Mouse (Mus musculus) brain, adult 10 weeks (tissue): ENCODE data around the gene Nt5c. TPM values are rescaled to one million over a fixed set of nuclear protein-coding genes. Genes with fewer than 3 reads are reported as not detected.

Experiments used
- polyA plus RNA-seq: library from polyadenylated mRNA; stranded (reverse); fragments of 350-450 nt; fragmentation: Illumina TruSeq; extraction: RNeasy Lipid Tissue Mini Kit (QIAGEN cat#74804); gene quantifications from one replicate; pipeline ENCODE4 v1.2.3, GENCODE M21; 2015; ENCODE audit warnings: low read depth, low replicate concordance

Nt5c gene
- 93.6 TPM for polyA plus RNA-seq

GRCm38 (mm10) chr11:115491356-115492083, at the start of gene Nt5c:
TSS of gene Nt5c (minus strand) at chr11:115491862.

GRCm38 (mm10) chr11:115536038-115536681, 44.5 kb upstream of the Nt5c start, which contains the start of gene Sumo2:
TSS of gene Sumo2 (minus strand) at chr11:115536276.

GRCm38 (mm10) chr11:115514238-115514663, 22.6 kb upstream of the Nt5c start, which contains the start of gene Jpt1:
TSS of gene Jpt1 (minus strand) at chr11:115514387.

GRCm38 (mm10) chr11:115475025-115475757, 16.5 kb downstream of the Nt5c start, which contains the start of gene Armc7:
TSS of gene Armc7 (plus strand) at chr11:115475667.

GRCm38 (mm10) chr11:115462243-115462891, 29.3 kb downstream of the Nt5c start, which contains the start of gene Slc16a5:
TSS of gene Slc16a5 (plus strand) at chr11:115462474.

Other genes with a start within 250 kb of the Nt5c start
- 23.0 TPM for gene Grin2c, start 224.6 kb downstream of the Nt5c start, polyA plus RNA-seq
- gene Fdxr, start 214.8 kb downstream of the Nt5c start, polyA plus RNA-seq: 20.1 TPM
- gene Fads6, start 194.2 kb downstream of the Nt5c start, polyA plus RNA-seq: 19.8 TPM
- 0.85 TPM for gene Otop2, start 184.7 kb downstream of the Nt5c start, polyA plus RNA-seq
- gene Ush1g, start 169.8 kb downstream of the Nt5c start, polyA plus RNA-seq: 0.39 TPM
- not detected for gene Otop3, start 157.1 kb downstream of the Nt5c start, polyA plus RNA-seq
- 75.8 TPM for gene Hid1, start 124.1 kb downstream of the Nt5c start, polyA plus RNA-seq
- gene Cdr2l, start 109.9 kb downstream of the Nt5c start, polyA plus RNA-seq: 13.6 TPM
- 127 TPM for gene Mrpl58, start 88.1 kb downstream of the Nt5c start, polyA plus RNA-seq
- 1,061 TPM for gene Atp5h, start 71.9 kb downstream of the Nt5c start, polyA plus RNA-seq
- 73.5 TPM for gene Kctd2, start 71.7 kb downstream of the Nt5c start, polyA plus RNA-seq
- gene Trim80, start 51.3 kb downstream of the Nt5c start, polyA plus RNA-seq: not detected
- not detected for gene Slc16a5, start 29.4 kb downstream of the Nt5c start, polyA plus RNA-seq
- 9.9 TPM for gene Armc7, start 16.2 kb downstream of the Nt5c start, polyA plus RNA-seq
- 108 TPM for gene Jpt1, start 22.5 kb upstream of the Nt5c start, polyA plus RNA-seq
- 430 TPM for gene Sumo2, start 44.4 kb upstream of the Nt5c start, polyA plus RNA-seq
- gene Nup85, start 72.6 kb upstream of the Nt5c start, polyA plus RNA-seq: 49.1 TPM
- 69.8 TPM for gene Mrps7, start 112.1 kb upstream of the Nt5c start, polyA plus RNA-seq
- gene Gga3, start 112.2 kb upstream of the Nt5c start, polyA plus RNA-seq: 44.8 TPM
- gene Mif4gd, start 121.1 kb upstream of the Nt5c start, polyA plus RNA-seq: 27.5 TPM
- 64.2 TPM for gene Slc25a19, start 136.4 kb upstream of the Nt5c start, polyA plus RNA-seq
- 134 TPM for gene Grb2, start 216.7 kb upstream of the Nt5c start, polyA plus RNA-seq